Mouse (Mus musculus): ENCODE measurements at regions not wholly inside any gene's neighbourhood (a gene's known extent, or its start where the extent isn't known, plus 50 kb on each side); places are given as distances from the start of the nearest gene placed in this dataset.

DNA sequence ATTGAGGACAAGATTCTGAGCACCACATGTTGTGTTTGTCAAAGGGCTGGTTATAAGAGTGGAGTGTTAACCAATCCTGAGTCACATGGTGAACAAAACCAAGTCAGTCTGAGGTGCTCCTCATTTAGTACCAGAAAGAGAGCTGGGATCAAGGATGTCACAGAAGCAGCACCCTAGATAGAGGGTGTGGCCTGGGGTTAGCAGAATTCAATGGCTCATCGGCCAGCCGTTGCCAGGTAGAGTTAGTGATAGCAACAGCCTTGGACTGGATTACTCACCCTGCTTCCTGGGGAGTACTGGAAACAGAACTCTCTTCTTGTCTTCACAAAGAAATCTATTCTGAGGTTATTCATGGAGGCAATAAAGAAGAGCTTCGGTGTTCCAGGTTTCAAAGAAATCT is 318.9 kb downstream of the Isl1 start:
- Histone ChIP-seq H3K9me3 (no peaks in the 10 kb centered on the region), H3K27ac (no peak overlapping the region), H3K4me3 (no peak overlapping the region), H3K27me3 (no peaks in the 10 kb centered on the region), H3K9ac (no peak overlapping the region), H3K4me2 (no peak overlapping the region), H3K4me1 (no peaks in the 10 kb centered on the region), H3K36me3 (no peaks in the 10 kb centered on the region)
- 74% methylated on average over 3 of the region's 3 CpGs for WGBS
- no peak for ATAC-seq (ENCODE audit: insufficient number of reproducible peaks, insufficient read depth, low FRiP score, low TSS enrichment, low read depth)

DNA sequence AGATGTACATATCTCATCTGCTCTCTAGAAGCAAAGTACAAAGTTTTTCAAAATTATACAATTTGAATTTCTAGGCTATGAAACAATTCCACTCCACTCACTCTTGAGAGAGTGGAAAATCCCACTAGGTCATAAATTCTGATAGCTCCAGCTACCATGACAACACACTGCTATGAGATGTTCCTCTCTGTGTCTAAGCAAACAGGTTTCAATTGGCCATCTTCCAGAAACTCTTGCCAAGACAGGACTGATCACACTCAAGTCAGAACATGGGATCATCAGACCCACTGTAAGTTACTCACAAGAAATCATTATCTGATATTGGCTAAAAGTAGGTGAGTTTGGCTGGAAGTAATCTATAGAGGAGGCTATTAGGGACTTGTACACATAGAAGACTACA is 320.4 kb downstream of the Isl1 start:
- no peak for ATAC-seq (ENCODE audit: insufficient number of reproducible peaks, insufficient read depth, low FRiP score, low TSS enrichment, low read depth)
- Histone ChIP-seq H3K9ac (no peak overlapping the region), H3K9me3 (no peaks in the 10 kb centered on the region), H3K4me3 (no peak overlapping the region), H3K27ac (no peak overlapping the region), H3K4me2 (no peak overlapping the region), H3K27me3 (no peaks in the 10 kb centered on the region), H3K4me1 (no peaks in the 10 kb centered on the region), H3K36me3 (no peaks in the 10 kb centered on the region)

DNA sequence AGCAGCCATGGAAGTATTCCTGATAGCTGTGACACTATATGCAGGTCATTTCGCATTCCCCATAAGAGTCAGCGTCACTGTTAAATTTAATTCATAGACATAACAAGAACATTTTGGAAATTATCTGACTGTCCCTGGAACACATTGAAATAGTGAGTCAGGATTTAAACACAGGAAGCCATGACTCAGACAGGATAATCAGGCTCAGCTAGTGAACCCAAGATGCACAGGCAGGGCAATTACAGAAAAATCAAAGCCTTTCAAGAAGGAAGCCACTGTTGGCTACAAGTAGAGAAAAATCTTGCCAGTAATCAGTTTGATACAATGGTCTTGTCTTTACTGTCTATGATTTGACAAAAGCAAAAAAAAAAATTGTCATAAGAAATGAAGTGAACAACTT is 323.2 kb downstream of the Isl1 start:
- Histone ChIP-seq H3K27ac (no peak overlapping the region), H3K4me3 (no peak overlapping the region), H3K36me3 (no peaks in the 10 kb centered on the region), H3K4me2 (no peak overlapping the region), H3K9me3 (no peaks in the 10 kb centered on the region), H3K4me1 (no peaks in the 10 kb centered on the region), H3K9ac (no peak overlapping the region), H3K27me3 (no peaks in the 10 kb centered on the region)
- ATAC-seq (ENCODE audit: insufficient number of reproducible peaks, insufficient read depth, low FRiP score, low TSS enrichment, low read depth): no peak
- WGBS: 83% methylated on average over 2 of the region's 2 CpGs

DNA sequence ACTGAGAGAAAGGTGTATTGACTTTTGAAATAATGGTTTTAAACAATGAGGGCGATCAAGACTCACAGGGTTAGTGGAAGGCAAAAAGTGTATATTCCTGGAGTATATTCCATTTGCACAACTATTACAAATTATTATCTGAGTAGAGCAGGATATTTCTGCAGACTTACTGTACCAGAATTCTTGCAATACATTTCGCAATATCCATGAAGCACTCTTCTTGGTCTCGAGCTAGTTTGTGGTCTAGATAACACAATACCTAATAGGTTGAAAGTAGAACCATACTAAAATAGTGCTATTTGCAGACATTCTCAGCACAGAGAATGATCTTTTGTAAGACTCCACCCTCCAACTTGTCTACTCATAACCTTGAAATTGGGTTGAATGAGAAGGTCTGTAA is 323.8 kb downstream of the Isl1 start:
- Histone ChIP-seq H3K4me1 (no peaks in the 10 kb centered on the region), H3K27ac (no peak overlapping the region), H3K9me3 (no peaks in the 10 kb centered on the region), H3K27me3 (no peaks in the 10 kb centered on the region), H3K4me3 (no peak overlapping the region), H3K9ac (no peak overlapping the region), H3K36me3 (no peaks in the 10 kb centered on the region), H3K4me2 (no peak overlapping the region)
- WGBS: 89% methylated on average over 3 of the region's 3 CpGs
- ATAC-seq (ENCODE audit: insufficient number of reproducible peaks, insufficient read depth, low FRiP score, low TSS enrichment, low read depth): no peak

DNA sequence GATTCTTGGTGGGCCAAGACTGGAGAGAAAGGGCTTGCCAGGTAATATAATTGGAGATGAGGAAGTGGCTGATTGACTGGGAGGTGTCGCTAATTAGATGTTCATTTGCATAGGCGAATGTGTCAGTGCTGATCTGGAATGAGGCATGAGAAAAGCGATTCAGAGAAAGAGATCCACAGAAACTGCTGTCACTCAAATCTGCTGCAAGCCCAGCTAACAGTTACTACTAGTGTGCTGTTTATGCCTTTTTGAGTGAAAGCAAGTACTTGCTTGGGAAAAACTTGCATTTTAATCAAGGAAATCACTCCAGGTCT is 331.6 kb downstream of the Isl1 start:
- Histone ChIP-seq H3K4me2 (no peak overlapping the region), H3K4me3 (no peak overlapping the region), H3K9ac (no peak overlapping the region), H3K36me3 (no peaks in the 10 kb centered on the region), H3K4me1 (no peaks in the 10 kb centered on the region), H3K27me3 (no peaks in the 10 kb centered on the region), H3K27ac (no peak overlapping the region), H3K9me3 (no peaks in the 10 kb centered on the region)
- WGBS: 47% methylated on average over 3 of the region's 3 CpGs
- ATAC-seq (ENCODE audit: insufficient number of reproducible peaks, insufficient read depth, low FRiP score, low TSS enrichment, low read depth): no peak

DNA sequence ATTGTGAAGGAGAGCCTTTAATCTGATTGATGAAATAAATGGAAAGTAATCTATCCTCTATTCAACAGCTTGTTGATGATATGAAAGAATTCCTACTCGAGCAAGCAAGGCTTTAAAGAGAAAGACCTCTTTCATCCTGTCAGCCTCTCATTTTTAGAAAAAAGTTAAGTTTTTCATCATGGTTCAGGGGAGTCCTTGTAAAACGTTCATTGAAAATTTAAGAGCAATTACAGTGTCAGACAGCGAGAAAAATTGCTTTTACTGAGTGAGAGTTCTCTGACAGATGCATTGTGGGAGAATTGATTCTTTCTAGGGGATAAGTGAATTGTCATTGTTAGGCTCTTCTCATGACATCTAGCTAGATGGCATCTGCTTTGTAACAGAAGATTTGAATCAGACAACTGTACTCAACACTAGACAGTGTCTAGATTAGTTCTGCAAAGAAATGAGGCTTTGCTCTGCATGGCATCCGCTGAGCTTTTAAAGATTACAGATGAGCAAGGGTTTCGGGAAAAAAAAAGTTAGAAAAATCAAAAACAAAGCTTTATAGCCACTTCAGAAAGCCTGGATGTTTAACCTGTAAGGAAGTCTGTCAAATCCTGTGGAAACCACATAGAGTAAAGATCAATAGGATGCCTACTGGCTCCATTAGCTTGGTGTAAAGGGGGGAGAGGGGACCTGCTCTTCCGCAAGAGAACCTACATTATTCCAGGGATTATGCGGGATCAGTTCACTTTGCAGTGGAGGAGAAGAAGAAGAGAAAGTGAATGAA is 332.2 kb downstream of the Isl1 start:
- Histone ChIP-seq H3K36me3 (no peaks in the 10 kb centered on the region), H3K4me3 (no peak overlapping the region), H3K9me3 (no peaks in the 10 kb centered on the region), H3K27me3 (no peaks in the 10 kb centered on the region), H3K4me1 (no peaks in the 10 kb centered on the region), H3K9ac (no peak overlapping the region), H3K4me2 (no peak overlapping the region), H3K27ac (no peak overlapping the region)
- 50% methylated on average over 7 of the region's 7 CpGs for WGBS
- no peak for ATAC-seq (ENCODE audit: insufficient number of reproducible peaks, insufficient read depth, low FRiP score, low TSS enrichment, low read depth)

Measured in embryonic facial prominence, embryonic 13.5 days (tissue).